Mouse (Mus musculus) olfactory bulb, adult 2 months (tissue): ENCODE data around the gene Rab8b.

Source experiments
- CTCF ChIP-seq: fragments of 200-500 bp; IDR thresholded peaks from 2 replicates; pipeline ENCODE4 v1.5.1; 2012; ENCODE audit warnings: low read depth, mild to moderate bottlenecking, low read length, moderate library complexity; ENCODE audit not compliant: insufficient read depth
- POLR2A ChIP-seq: fragments of 200-500 bp; IDR thresholded peaks from 2 replicates; pipeline ENCODE4 v1.6.1; 2012; ENCODE audit warnings: mild to moderate bottlenecking, low read depth, low read length, moderate library complexity; ENCODE audit not compliant: insufficient read depth

GRCm38 (mm10) chr9:66834318-66835096 lies 85.0 kb downstream of the Rab8b start, which contains the start of gene Aph1c:
- no peak for TF ChIP-seq CTCF
- TF ChIP-seq POLR2A = peak; percentile 26; the same call in 1 of the 2 replicates
